Mouse (Mus musculus): ENCODE data around the gene Elavl2.

DNA sequence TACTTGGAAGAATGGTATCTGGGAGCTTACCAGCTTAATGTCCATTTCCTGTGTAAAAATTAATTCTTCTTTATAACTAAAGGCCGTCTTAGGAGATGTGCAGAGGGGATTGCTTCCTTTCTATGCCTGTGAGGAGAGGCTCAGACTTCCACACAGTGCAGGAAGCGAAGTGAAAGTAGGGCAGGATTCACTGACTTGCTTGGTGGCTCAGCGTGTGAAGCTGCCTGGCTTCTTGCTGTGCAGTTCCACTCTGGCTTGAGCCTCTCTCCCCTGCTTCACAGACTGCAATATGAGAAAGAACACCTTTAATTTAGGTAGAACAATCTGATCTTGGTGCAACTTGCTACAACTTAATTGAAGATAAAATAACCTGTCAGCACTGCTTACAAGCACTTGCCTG is 172.2 kb downstream of the Elavl2 start:
- no peak for TF ChIP-seq CTCF (IDR thresholded peaks at IDR 0.05; ENCODE audit: borderline replicate concordance, insufficient read depth, low read length)
- TF ChIP-seq POLR2A (IDR thresholded peaks at IDR 0.05; ENCODE audit: low read depth, low read length), result no peak

All from embryonic fibroblast, embryonic 13.5 days (primary cell).